ENCODE assay signal across 7 mouse cellular contexts in genomic region chr9:13889657-13890056, GRCm38 (mm10).
DNase-seq lines count a peak whose midpoint lies in the region; ATAC-seq and TF ChIP-seq lines count a peak whose summit lies in the region.

No protein-coding gene starts in this region.

- TF ChIP-seq CTCF in intestine, postnatal 0 days (IDR thresholded peaks at IDR 0.05; ENCODE audit: low read depth): peak; percentile 96
- peak; percentile 92; the same call in 1 of the 2 replicates for TF ChIP-seq CTCF in spleen, adult 2 months (IDR thresholded peaks at IDR 0.05; ENCODE audit: extremely low read depth, insufficient read depth, insufficient read length, insufficient replicate concordance)

- no peaks in the 10 kb centered on the region for H3K36me3 ChIP-seq in intestine, postnatal 0 days (ENCODE audit: control insufficient read depth, insufficient read depth)
- H3K36me3 ChIP-seq in limb, embryonic 10.5 days: no peaks in the 10 kb centered on the region
- H3K36me3 ChIP-seq in midbrain, embryonic 16.5 days (ENCODE audit: control insufficient read depth, insufficient read depth, low read length): no peaks in the 10 kb centered on the region
- H3K36me3 ChIP-seq in spleen, adult 2 months (ENCODE audit: control insufficient read depth, insufficient read depth, low read length): no peaks in the 10 kb centered on the region

- peaks cover 4% of the 10 kb centered on the region; the same call in 1 of the 2 replicates for H3K9me3 ChIP-seq in intestine, postnatal 0 days (ENCODE audit: control insufficient read depth)
- peaks cover 4% of the 10 kb centered on the region; the same call in 1 of the 2 replicates for H3K9me3 ChIP-seq in limb, embryonic 10.5 days (replicated peaks)
- no peaks in the 10 kb centered on the region for H3K9me3 ChIP-seq in midbrain, embryonic 16.5 days (replicated peaks; ENCODE audit: control insufficient read depth, low read length, poor library complexity, severe bottlenecking)

- peak; percentile 69 to 76 for DNase-seq in adrenal gland, adult 18-20 months (ENCODE audit: low spot score in 2 of 2)
- peak; percentile 91 for DNase-seq in embryo, embryonic 10 days (ENCODE audit: low spot score)
- peak; percentile 74 for DNase-seq in gastrocnemius, postnatal 36 days
- peak; percentile 88 for DNase-seq in limb, embryonic 10.5 days (ENCODE audit: low spot score)
- DNase-seq in spleen, adult 2 months (ENCODE audit: low read depth in 1 of 2, low spot score in 2 of 2): peak; percentile 7 to 76

- peak; percentile 66; the same call in 1 of the 2 replicates for ATAC-seq in intestine, postnatal 0 days
- ATAC-seq in midbrain, embryonic 16.5 days: peak; percentile 96

- no peak overlapping the region for H3K4me3 ChIP-seq in intestine, postnatal 0 days (ENCODE audit: low read depth, low read length)
- H3K4me3 ChIP-seq in limb, embryonic 10.5 days: no peak overlapping the region
- no peak overlapping the region for H3K4me3 ChIP-seq in midbrain, embryonic 16.5 days (ENCODE audit: low read depth, low read length)
- no peak overlapping the region for H3K4me3 ChIP-seq in spleen, adult 2 months (ENCODE audit: extremely low read depth, insufficient read depth, insufficient read length)

- 7% methylated on average over 9 of the region's 9 CpGs for WGBS in intestine, postnatal 0 days
- WGBS in limb, embryonic 10.5 days: 15% methylated on average over 9 of the region's 9 CpGs
- 8% methylated on average over 9 of the region's 9 CpGs for WGBS in midbrain, embryonic 16.5 days
- 14% methylated on average over 9 of the region's 9 CpGs for WGBS in spleen, adult 2 months

- H3K4me1 ChIP-seq in intestine, postnatal 0 days (replicated peaks; ENCODE audit: control insufficient read depth, insufficient read depth, low read length): no peaks in the 10 kb centered on the region
- peaks cover 14% of the 10 kb centered on the region; the same call in 1 of the 2 replicates for H3K4me1 ChIP-seq in limb, embryonic 10.5 days
- H3K4me1 ChIP-seq in midbrain, embryonic 16.5 days (ENCODE audit: control insufficient read depth, insufficient read depth, low read length): peaks cover 7% of the 10 kb centered on the region; the same call in 1 of the 2 replicates
- no peaks in the 10 kb centered on the region for H3K4me1 ChIP-seq in spleen, adult 2 months (ENCODE audit: control insufficient read depth, insufficient read depth, insufficient read length)

- intact Hi-C loops in gastrocnemius, postnatal 36 days (cut with DNase I): loop anchor here (1.0 kb wide), 1 partner anchor 455 kb away; no protein-coding TSS in a partner anchor

- no peak for TF ChIP-seq POLR2A in spleen, adult 2 months (IDR thresholded peaks at IDR 0.05; ENCODE audit: low read depth, low read length)

- no peak overlapping the region for H3K9ac ChIP-seq in intestine, postnatal 0 days (ENCODE audit: low read depth, low read length)
- H3K9ac ChIP-seq in midbrain, embryonic 16.5 days (ENCODE audit: low read depth, low read length): no peak overlapping the region; the same call in 1 of the 2 replicates

- H3K4me2 ChIP-seq in intestine, postnatal 0 days (replicated peaks; ENCODE audit: low read depth): no peak overlapping the region
- H3K4me2 ChIP-seq in midbrain, embryonic 16.5 days (ENCODE audit: low read length): peak overlapping the region; percentile 23

- H3K27me3 ChIP-seq in intestine, postnatal 0 days (replicated peaks; ENCODE audit: control insufficient read depth, insufficient read depth, low read length): no peaks in the 10 kb centered on the region
- no peaks in the 10 kb centered on the region for H3K27me3 ChIP-seq in limb, embryonic 10.5 days (ENCODE audit: low read depth, poor library complexity, severe bottlenecking)
- no peaks in the 10 kb centered on the region for H3K27me3 ChIP-seq in midbrain, embryonic 16.5 days (ENCODE audit: control insufficient read depth, insufficient read depth, low read depth, low read length)
- no peaks in the 10 kb centered on the region for H3K27me3 ChIP-seq in spleen, adult 2 months (ENCODE audit: control insufficient read depth, insufficient read depth, low read length)

- H3K27ac ChIP-seq in intestine, postnatal 0 days (ENCODE audit: low read depth, low read length): no peak overlapping the region
- H3K27ac ChIP-seq in limb, embryonic 10.5 days: peak overlapping the region; percentile 56
- no peak overlapping the region; the same call in 1 of the 2 replicates for H3K27ac ChIP-seq in midbrain, embryonic 16.5 days (ENCODE audit: low read length)
- no peak overlapping the region for H3K27ac ChIP-seq in spleen, adult 2 months (ENCODE audit: insufficient read depth, low read length)
